Mouse (Mus musculus) liver, embryonic 16.5 days (tissue): ENCODE data around the gene Defb9. TPM values are rescaled to one million over a fixed set of nuclear protein-coding genes. Genes with fewer than 3 reads are reported as not detected.

Experiments
- polyA plus RNA-seq: library from polyadenylated mRNA; unstranded; fragments of >200 nt; fragmentation: Nextera tagmentation; extraction: Ambion mirVana; gene quantifications from 2 replicates; pipeline ENCODE4 v1.2.1, GENCODE M21; 2015

The Defb9 gene
- polyA plus RNA-seq, 1 experiment from 2014 or later: not detected

Other genes starting within 250 kb of the Defb9 start
- 0.34 TPM in 1 of 2 replicates, not detected in the other for gene Defa17, start 229.6 kb downstream of the Defb9 start, polyA plus RNA-seq
- not detected in 2 replicates for gene Defa34, start 219.6 kb downstream of the Defb9 start, polyA plus RNA-seq
- not detected in 2 replicates for gene AY761184, start 181.8 kb downstream of the Defb9 start, polyA plus RNA-seq
- 0.63 TPM in 1 of 2 replicates, not detected in the other for gene Defa24, start 150.9 kb downstream of the Defb9 start, polyA plus RNA-seq
- gene Defb50, start 61.9 kb downstream of the Defb9 start, polyA plus RNA-seq: not detected in 2 replicates
- gene Defb2, start 45.5 kb downstream of the Defb9 start, polyA plus RNA-seq: not detected in 2 replicates
- gene Defb10, start 26.5 kb downstream of the Defb9 start, polyA plus RNA-seq: not detected in 2 replicates
- not detected in 2 replicates for gene Defb11, start 21.0 kb upstream of the Defb9 start, polyA plus RNA-seq
- gene Defb15, start 47.3 kb upstream of the Defb9 start, polyA plus RNA-seq: not detected in 2 replicates
- not detected in 2 replicates for gene Defb35, start 52.9 kb upstream of the Defb9 start, polyA plus RNA-seq
- not detected in 2 replicates for gene Defb13, start 61.3 kb upstream of the Defb9 start, polyA plus RNA-seq
- gene Fam90a1a, start 73.3 kb upstream of the Defb9 start, polyA plus RNA-seq: not detected in 2 replicates
- gene Ccdc70, start 84.4 kb upstream of the Defb9 start, polyA plus RNA-seq: not detected in 2 replicates
- 12.8 and 14.1 TPM in 2 replicates for gene Atp7b, start 174.9 kb upstream of the Defb9 start, polyA plus RNA-seq
- gene Alg11, start 175.3 kb upstream of the Defb9 start, polyA plus RNA-seq: 11.0 TPM in 2 replicates
- 0.06 and 0.15 TPM in 2 replicates for gene Nek5, start 239.6 kb upstream of the Defb9 start, polyA plus RNA-seq